Mouse (Mus musculus) granulocyte monocyte progenitor cell, adult 5-6 weeks (primary cell): ENCODE data around the gene Rps26. TPM values are rescaled to one million over a fixed set of nuclear protein-coding genes. Genes with fewer than 3 reads are reported as not detected.

Experiments used
- total RNA-seq, 2 experiments: library from RNA; stranded (forward) in 1 of 2; stranded (reverse) in 1 of 2; fragments of 200-712, 200-1000 nt in 1 of 2; fragments of >200 nt in 1 of 2; fragmentation: Nextera tagmentation in 1 of 2; gene quantifications; 2 replicates each; pipeline ENCODE4 v1.2.3; 2014 to 2017

Rps26 gene
- total RNA-seq, 2 experiments from 2014 or later: 1,165 to 2,754 TPM

Other genes starting within 250 kb of the Rps26 start
- gene Ankrd52, start 249.6 kb downstream of the Rps26 start, total RNA-seq (2014; fragmentation: Nextera tagmentation): 58.1 and 60.1 TPM in 2 replicates
- 9.1 and 11.3 TPM in 2 replicates for gene Ankrd52, start 249.6 kb downstream of the Rps26 start, total RNA-seq (2017)
- gene Slc39a5, start 225.5 kb downstream of the Rps26 start, total RNA-seq (2014; fragmentation: Nextera tagmentation): not detected in 2 replicates
- gene Slc39a5, start 225.5 kb downstream of the Rps26 start, total RNA-seq (2017): not detected in 2 replicates
- 80.4 and 115 TPM in 2 replicates for gene Nabp2, start 215.3 kb downstream of the Rps26 start, total RNA-seq (2014; fragmentation: Nextera tagmentation)
- gene Nabp2, start 215.3 kb downstream of the Rps26 start, total RNA-seq (2017): 58.6 and 60.5 TPM in 2 replicates
- 15.7 and 29.1 TPM in 2 replicates for gene Rnf41, start 215.1 kb downstream of the Rps26 start, total RNA-seq (2014; fragmentation: Nextera tagmentation)
- gene Rnf41, start 215.1 kb downstream of the Rps26 start, total RNA-seq (2017): 16.5 and 18.6 TPM in 2 replicates
- 90.4 and 113 TPM in 2 replicates for gene Smarcc2, start 167.5 kb downstream of the Rps26 start, total RNA-seq (2014; fragmentation: Nextera tagmentation)
- gene Smarcc2, start 167.5 kb downstream of the Rps26 start, total RNA-seq (2017): 56.4 and 56.9 TPM in 2 replicates
- 1,019 and 1,105 TPM in 2 replicates for gene Myl6, start 132.6 kb downstream of the Rps26 start, total RNA-seq (2014; fragmentation: Nextera tagmentation)
- 1,278 and 1,308 TPM in 2 replicates for gene Myl6, start 132.6 kb downstream of the Rps26 start, total RNA-seq (2017)
- gene Myl6b, start 128.1 kb downstream of the Rps26 start, total RNA-seq (2014; fragmentation: Nextera tagmentation): 10.7 and 13.7 TPM in 2 replicates
- 1.2 and 1.7 TPM in 2 replicates for gene Myl6b, start 128.1 kb downstream of the Rps26 start, total RNA-seq (2017)
- 89.1 and 90.5 TPM in 2 replicates for gene Esyt1, start 100.9 kb downstream of the Rps26 start, total RNA-seq (2014; fragmentation: Nextera tagmentation)
- gene Esyt1, start 100.9 kb downstream of the Rps26 start, total RNA-seq (2017): 78.8 and 97.6 TPM in 2 replicates
- gene Zc3h10, start 79.0 kb downstream of the Rps26 start, total RNA-seq (2014; fragmentation: Nextera tagmentation): 8.8 and 9.7 TPM in 2 replicates
- gene Zc3h10, start 79.0 kb downstream of the Rps26 start, total RNA-seq (2017): 12.5 and 13.6 TPM in 2 replicates
- gene Rpl41, start 77.4 kb downstream of the Rps26 start, total RNA-seq (2014; fragmentation: Nextera tagmentation): 6,066 and 6,315 TPM in 2 replicates
- gene Rpl41, start 77.4 kb downstream of the Rps26 start, total RNA-seq (2017): 3,608 and 4,444 TPM in 2 replicates
- gene Pa2g4, start 60.8 kb downstream of the Rps26 start, total RNA-seq (2014; fragmentation: Nextera tagmentation): 404 and 410 TPM in 2 replicates
- gene Pa2g4, start 60.8 kb downstream of the Rps26 start, total RNA-seq (2017): 414 and 442 TPM in 2 replicates
- gene Erbb3, start 37.1 kb downstream of the Rps26 start, total RNA-seq (2014; fragmentation: Nextera tagmentation): 1.6 and 1.7 TPM in 2 replicates
- 1.4 and 1.8 TPM in 2 replicates for gene Erbb3, start 37.1 kb downstream of the Rps26 start, total RNA-seq (2017)
- 0.62 TPM in 1 of 2 replicates, not detected in the other for gene Ikzf4, start 19.2 kb upstream of the Rps26 start, total RNA-seq (2014; fragmentation: Nextera tagmentation)
- gene Ikzf4, start 19.2 kb upstream of the Rps26 start, total RNA-seq (2017): not detected in 2 replicates
- gene Suox, start 47.3 kb upstream of the Rps26 start, total RNA-seq (2014; fragmentation: Nextera tagmentation): 3.5 and 4.1 TPM in 2 replicates
- 5.9 and 8.1 TPM in 2 replicates for gene Suox, start 47.3 kb upstream of the Rps26 start, total RNA-seq (2017)
- gene Rab5b, start 69.5 kb upstream of the Rps26 start, total RNA-seq (2014; fragmentation: Nextera tagmentation): 43.7 and 43.8 TPM in 2 replicates
- 45.7 and 58.0 TPM in 2 replicates for gene Rab5b, start 69.5 kb upstream of the Rps26 start, total RNA-seq (2017)
- gene Pmel, start 77.4 kb upstream of the Rps26 start, total RNA-seq (2014; fragmentation: Nextera tagmentation): 0.28 and 2.6 TPM in 2 replicates
- gene Pmel, start 77.4 kb upstream of the Rps26 start, total RNA-seq (2017): 0.52 and 1.6 TPM in 2 replicates
- 101 and 134 TPM in 2 replicates for gene Cdk2, start 78.3 kb upstream of the Rps26 start, total RNA-seq (2014; fragmentation: Nextera tagmentation)
- 60.3 and 73.1 TPM in 2 replicates for gene Cdk2, start 78.3 kb upstream of the Rps26 start, total RNA-seq (2017)
- 13.2 and 15.8 TPM in 2 replicates for gene Dgka, start 118.1 kb upstream of the Rps26 start, total RNA-seq (2014; fragmentation: Nextera tagmentation)
- 9.4 and 12.0 TPM in 2 replicates for gene Dgka, start 118.1 kb upstream of the Rps26 start, total RNA-seq (2017)
- 43.5 and 52.0 TPM in 2 replicates for gene Pym1, start 121.1 kb upstream of the Rps26 start, total RNA-seq (2014; fragmentation: Nextera tagmentation)
- 47.6 and 82.5 TPM in 2 replicates for gene Pym1, start 121.1 kb upstream of the Rps26 start, total RNA-seq (2017)
- gene Mmp19, start 164.2 kb upstream of the Rps26 start, total RNA-seq (2014; fragmentation: Nextera tagmentation): 6.9 and 8.3 TPM in 2 replicates
- gene Mmp19, start 164.2 kb upstream of the Rps26 start, total RNA-seq (2017): 14.9 and 15.6 TPM in 2 replicates
- gene Dnajc14, start 177.3 kb upstream of the Rps26 start, total RNA-seq (2014; fragmentation: Nextera tagmentation): 16.5 and 17.5 TPM in 2 replicates
- 23.8 and 30.7 TPM in 2 replicates for gene Dnajc14, start 177.3 kb upstream of the Rps26 start, total RNA-seq (2017)
- 10.8 and 14.4 TPM in 2 replicates for gene Tmem198b, start 177.6 kb upstream of the Rps26 start, total RNA-seq (2014; fragmentation: Nextera tagmentation)
- 3.4 and 3.6 TPM in 2 replicates for gene Tmem198b, start 177.6 kb upstream of the Rps26 start, total RNA-seq (2017)
- 184 and 236 TPM in 2 replicates for gene Sarnp, start 190.6 kb upstream of the Rps26 start, total RNA-seq (2014; fragmentation: Nextera tagmentation)
- 265 and 272 TPM in 2 replicates for gene Sarnp, start 190.6 kb upstream of the Rps26 start, total RNA-seq (2017)
- gene Ormdl2, start 194.9 kb upstream of the Rps26 start, total RNA-seq (2014; fragmentation: Nextera tagmentation): 33.9 and 84.1 TPM in 2 replicates
- gene Ormdl2, start 194.9 kb upstream of the Rps26 start, total RNA-seq (2017): 82.4 and 147 TPM in 2 replicates